Mouse (Mus musculus) cerebellum, adult 9-11 months (tissue): ENCODE measurements around the gene Abraxas1.

Source experiments
- DNase-seq: peaks from one replicate; pipeline ENCODE4 v3.0.0; 2022

The Abraxas1 gene

GRCm38 (mm10) chr5:100820483-100821184 lies at the start of gene Abraxas1:
Gene Abraxas1 (minus strand): TSS chr5:100820965.
- peak; percentile 87 for DNase-seq

GRCm38 (mm10) chr5:100869197-100869895 lies 48.6 kb upstream of the Abraxas1 start:
- no peak for DNase-seq

- DNase-seq: no peak
Measured at GRCm38 (mm10) chr5:100866183-100866582, 45.4 kb upstream of the Abraxas1 start.

GRCm38 (mm10) chr5:100864438-100864837 lies 43.7 kb upstream of the Abraxas1 start:
- no peak for DNase-seq

- DNase-seq: no peak
Measured at GRCm38 (mm10) chr5:100863091-100863490, 42.3 kb upstream of the Abraxas1 start.

- no peak for DNase-seq
Measured at GRCm38 (mm10) chr5:100861811-100862210, 41.0 kb upstream of the Abraxas1 start.

- DNase-seq: no peak
Measured at GRCm38 (mm10) chr5:100861140-100861539, 40.4 kb upstream of the Abraxas1 start.

GRCm38 (mm10) chr5:100860417-100861053 lies 39.8 kb upstream of the Abraxas1 start:
- DNase-seq: no peak

- DNase-seq: no peak
Measured at GRCm38 (mm10) chr5:100856552-100856951, 35.8 kb upstream of the Abraxas1 start.

GRCm38 (mm10) chr5:100853963-100854362 lies 33.2 kb upstream of the Abraxas1 start:
- DNase-seq: no peak

GRCm38 (mm10) chr5:100847143-100847542 lies 26.4 kb upstream of the Abraxas1 start:
- DNase-seq: no peak

GRCm38 (mm10) chr5:100846599-100846920 lies 25.8 kb upstream of the Abraxas1 start:
- no peak for DNase-seq

- DNase-seq: peak; percentile 62
Measured at GRCm38 (mm10) chr5:100845848-100846598, 25.3 kb upstream of the Abraxas1 start.

GRCm38 (mm10) chr5:100845485-100845847 lies 24.7 kb upstream of the Abraxas1 start, which contains the start of gene Gpat3:
Gene Gpat3 (plus strand): TSS chr5:100845713.
- peak; percentile 51 for DNase-seq

- no peak for DNase-seq
Measured at GRCm38 (mm10) chr5:100844485-100844884, 23.7 kb upstream of the Abraxas1 start.

GRCm38 (mm10) chr5:100837907-100838306 lies 17.1 kb upstream of the Abraxas1 start:
- DNase-seq: no peak

GRCm38 (mm10) chr5:100835862-100836538 lies 15.2 kb upstream of the Abraxas1 start:
- no peak for DNase-seq

- no peak for DNase-seq
Measured at GRCm38 (mm10) chr5:100833841-100834240, 13.1 kb upstream of the Abraxas1 start.

- DNase-seq: no peak
Measured at GRCm38 (mm10) chr5:100832680-100833079, 11.9 kb upstream of the Abraxas1 start.

GRCm38 (mm10) chr5:100828701-100829100 lies 7.9 kb upstream of the Abraxas1 start:
- no peak for DNase-seq

GRCm38 (mm10) chr5:100826531-100826930 lies 5.8 kb upstream of the Abraxas1 start:
- DNase-seq: no peak

- DNase-seq: no peak
Measured at GRCm38 (mm10) chr5:100825975-100826374, 5.2 kb upstream of the Abraxas1 start.

- DNase-seq: no peak
Measured at GRCm38 (mm10) chr5:100822826-100823225, 2.1 kb upstream of the Abraxas1 start.
